Mouse (Mus musculus): ENCODE results near the gene Shmt1. TPM values are rescaled to one million over a fixed set of nuclear protein-coding genes. Genes with fewer than 3 reads are reported as not detected.
A peak's percentile ranks its signal among the peaks of the same experiment; 100 is the strongest.

The Shmt1 gene
- total and polyA plus RNA-seq, 2 experiments from 2014 or later = 6.4 to 7.7 TPM

GRCm38 (mm10) chr11:60766969-60767368 is 44.5 kb downstream of the Shmt1 start:
- WGBS = 78% methylated on average over 4 of the region's 4 CpGs
- TF ChIP-seq CTCF (IDR thresholded peaks at IDR 0.05; ENCODE audit: low read depth) = peak; percentile 26; the same call in 1 of the 2 replicates
- Histone ChIP-seq H3K4me3 (ENCODE audit: low read depth, low read length) (no peak overlapping the region), H3K9me3 (ENCODE audit: low read length) (no peaks in the 10 kb centered on the region), H3K27me3 (ENCODE audit: insufficient read depth, low read length) (no peaks in the 10 kb centered on the region), H3K4me1 (ENCODE audit: insufficient read depth) (no peaks in the 10 kb centered on the region), H3K36me3 (ENCODE audit: insufficient read depth) (peaks cover 1% of the 10 kb centered on the region; the same call in 1 of the 2 replicates), H3K9ac (no peak overlapping the region), H3K27ac (ENCODE audit: low read depth, low read length) (no peak overlapping the region), H3K4me2 (ENCODE audit: low read depth) (no peak overlapping the region)
- ATAC-seq = no peak
- no peak for DNase-seq

GRCm38 (mm10) chr11:60761681-60762080 is 49.8 kb downstream of the Shmt1 start:
- Histone ChIP-seq H3K36me3 (ENCODE audit: insufficient read depth) (peaks cover 30% of the 10 kb centered on the region), H3K4me3 (ENCODE audit: low read depth, low read length) (no peak overlapping the region), H3K4me2 (ENCODE audit: low read depth) (no peak overlapping the region), H3K9me3 (ENCODE audit: low read length) (no peaks in the 10 kb centered on the region), H3K4me1 (ENCODE audit: insufficient read depth) (no peaks in the 10 kb centered on the region), H3K27ac (ENCODE audit: low read depth, low read length) (no peak overlapping the region), H3K27me3 (ENCODE audit: insufficient read depth, low read length) (no peaks in the 10 kb centered on the region), H3K9ac (no peak overlapping the region)
- TF ChIP-seq CTCF (IDR thresholded peaks at IDR 0.05; ENCODE audit: low read depth) = no peak
- DNase-seq = no peak
- no peak for ATAC-seq
- 95% methylated on average over 3 of the region's 3 CpGs for WGBS

DNA sequence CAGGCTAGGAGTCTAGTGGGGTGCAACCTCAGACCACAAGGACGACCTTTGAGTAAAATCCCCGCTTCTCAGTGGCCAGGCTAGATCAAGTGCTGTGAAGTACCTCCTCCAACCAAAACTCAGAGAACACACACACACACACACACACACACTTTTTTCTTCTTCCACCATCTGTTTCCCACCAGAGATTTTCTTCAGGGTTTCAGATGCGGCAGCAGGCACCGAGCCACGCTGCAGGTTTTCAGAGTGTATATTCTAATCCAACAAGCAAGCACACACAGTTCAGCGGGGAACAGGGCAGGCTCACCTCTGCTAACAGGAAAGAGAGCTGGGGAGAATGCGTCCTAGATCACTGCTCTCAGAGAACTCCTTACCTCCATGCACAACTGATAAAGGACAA is 55.9 kb downstream of the Shmt1 start:
- Histone ChIP-seq H3K27me3 (ENCODE audit: insufficient read depth, low read length) (no peaks in the 10 kb centered on the region), H3K4me3 (ENCODE audit: low read depth, low read length) (no peak overlapping the region), H3K36me3 (ENCODE audit: insufficient read depth) (peaks cover 70% of the 10 kb centered on the region), H3K4me1 (ENCODE audit: insufficient read depth) (no peaks in the 10 kb centered on the region), H3K4me2 (ENCODE audit: low read depth) (no peak overlapping the region), H3K9ac (no peak overlapping the region), H3K9me3 (ENCODE audit: low read length) (no peaks in the 10 kb centered on the region), H3K27ac (ENCODE audit: low read depth, low read length) (no peak overlapping the region)
- TF ChIP-seq CTCF (IDR thresholded peaks at IDR 0.05; ENCODE audit: low read depth) = no peak
- ATAC-seq = no peak
- WGBS = 86% methylated on average over 7 of the region's 7 CpGs
- DNase-seq = no peak

GRCm38 (mm10) chr11:60740321-60740720 is 71.2 kb downstream of the Shmt1 start:
- no peak overlapping the region for H3K9ac ChIP-seq
- no peak overlapping the region for H3K4me3 ChIP-seq (ENCODE audit: low read depth, low read length)
- no peaks in the 10 kb centered on the region for H3K27me3 ChIP-seq (ENCODE audit: insufficient read depth, low read length)
- H3K4me1 ChIP-seq (ENCODE audit: insufficient read depth) = no peaks in the 10 kb centered on the region
- DNase-seq (no peak), ATAC-seq (no peak)
- 69% methylated on average over 3 of the region's 3 CpGs for WGBS
- no peak overlapping the region for H3K27ac ChIP-seq (ENCODE audit: low read depth, low read length)
- peaks cover 57% of the 10 kb centered on the region for H3K36me3 ChIP-seq (ENCODE audit: insufficient read depth)
- H3K9me3 ChIP-seq (ENCODE audit: low read length) = no peaks in the 10 kb centered on the region
- no peak for TF ChIP-seq CTCF (IDR thresholded peaks at IDR 0.05; ENCODE audit: low read depth)
- H3K4me2 ChIP-seq (ENCODE audit: low read depth) = no peak overlapping the region

Other genes with a start within 250 kb of the Shmt1 start
- 27.8 and 32.2 TPM in 2 replicates for gene Llgl1, start 112.0 kb downstream of the Shmt1 start, total RNA-seq (2014; rRNA removed)
- gene Llgl1, start 112.0 kb downstream of the Shmt1 start, polyA plus RNA-seq (2015; fragmentation: Nextera tagmentation; extraction: Ambion mirVana) = 25.3 and 30.1 TPM in 2 replicates
- 80.7 and 104 TPM in 2 replicates for gene Flii, start 84.5 kb downstream of the Shmt1 start, total RNA-seq (2014; rRNA removed)
- gene Flii, start 84.5 kb downstream of the Shmt1 start, polyA plus RNA-seq (2015; fragmentation: Nextera tagmentation; extraction: Ambion mirVana) = 31.7 and 37.4 TPM in 2 replicates
- 35.7 and 40.4 TPM in 2 replicates for gene Mief2, start 83.3 kb downstream of the Shmt1 start, total RNA-seq (2014; rRNA removed)
- gene Mief2, start 83.3 kb downstream of the Shmt1 start, polyA plus RNA-seq (2015; fragmentation: Nextera tagmentation; extraction: Ambion mirVana) = 25.4 and 26.5 TPM in 2 replicates
- gene Top3a, start 34.4 kb downstream of the Shmt1 start, total RNA-seq (2014; rRNA removed) = 9.2 and 11.5 TPM in 2 replicates
- 2.8 and 3.9 TPM in 2 replicates for gene Top3a, start 34.4 kb downstream of the Shmt1 start, polyA plus RNA-seq (2015; fragmentation: Nextera tagmentation; extraction: Ambion mirVana)
- gene Smcr8, start 34.2 kb downstream of the Shmt1 start, total RNA-seq (2014; rRNA removed) = 11.4 and 15.4 TPM in 2 replicates
- gene Smcr8, start 34.2 kb downstream of the Shmt1 start, polyA plus RNA-seq (2015; fragmentation: Nextera tagmentation; extraction: Ambion mirVana) = 2.6 and 3.2 TPM in 2 replicates
- gene Dhrs7b, start 18.9 kb upstream of the Shmt1 start, total RNA-seq (2014; rRNA removed) = 29.1 and 38.2 TPM in 2 replicates
- gene Dhrs7b, start 18.9 kb upstream of the Shmt1 start, polyA plus RNA-seq (2015; fragmentation: Nextera tagmentation; extraction: Ambion mirVana) = 30.9 and 34.6 TPM in 2 replicates
- 45.1 and 48.7 TPM in 2 replicates for gene Tmem11, start 67.6 kb upstream of the Shmt1 start, total RNA-seq (2014; rRNA removed)
- gene Tmem11, start 67.6 kb upstream of the Shmt1 start, polyA plus RNA-seq (2015; fragmentation: Nextera tagmentation; extraction: Ambion mirVana) = 57.2 and 58.5 TPM in 2 replicates
- 19.2 and 29.7 TPM in 2 replicates for gene Natd1, start 103.0 kb upstream of the Shmt1 start, total RNA-seq (2014; rRNA removed)
- 17.2 and 18.1 TPM in 2 replicates for gene Natd1, start 103.0 kb upstream of the Shmt1 start, polyA plus RNA-seq (2015; fragmentation: Nextera tagmentation; extraction: Ambion mirVana)
- 10.6 and 14.8 TPM in 2 replicates for gene Map2k3, start 120.3 kb upstream of the Shmt1 start, total RNA-seq (2014; rRNA removed)
- 17.6 and 20.5 TPM in 2 replicates for gene Map2k3, start 120.3 kb upstream of the Shmt1 start, polyA plus RNA-seq (2015; fragmentation: Nextera tagmentation; extraction: Ambion mirVana)
- gene Kcnj12, start 210.8 kb upstream of the Shmt1 start, total RNA-seq (2014; rRNA removed) = 7.3 and 8.8 TPM in 2 replicates
- 1.7 and 3.1 TPM in 2 replicates for gene Kcnj12, start 210.8 kb upstream of the Shmt1 start, polyA plus RNA-seq (2015; fragmentation: Nextera tagmentation; extraction: Ambion mirVana)